Mouse (Mus musculus): Measurements from ENCODE around the gene 2210408I21Rik. TPM values are rescaled to one million over a fixed set of nuclear protein-coding genes. Genes with fewer than 3 reads are reported as not detected.

The 2210408I21Rik gene
- polyA plus RNA-seq, 1 experiment from 2014 or later = 10.9 TPM

DNA sequence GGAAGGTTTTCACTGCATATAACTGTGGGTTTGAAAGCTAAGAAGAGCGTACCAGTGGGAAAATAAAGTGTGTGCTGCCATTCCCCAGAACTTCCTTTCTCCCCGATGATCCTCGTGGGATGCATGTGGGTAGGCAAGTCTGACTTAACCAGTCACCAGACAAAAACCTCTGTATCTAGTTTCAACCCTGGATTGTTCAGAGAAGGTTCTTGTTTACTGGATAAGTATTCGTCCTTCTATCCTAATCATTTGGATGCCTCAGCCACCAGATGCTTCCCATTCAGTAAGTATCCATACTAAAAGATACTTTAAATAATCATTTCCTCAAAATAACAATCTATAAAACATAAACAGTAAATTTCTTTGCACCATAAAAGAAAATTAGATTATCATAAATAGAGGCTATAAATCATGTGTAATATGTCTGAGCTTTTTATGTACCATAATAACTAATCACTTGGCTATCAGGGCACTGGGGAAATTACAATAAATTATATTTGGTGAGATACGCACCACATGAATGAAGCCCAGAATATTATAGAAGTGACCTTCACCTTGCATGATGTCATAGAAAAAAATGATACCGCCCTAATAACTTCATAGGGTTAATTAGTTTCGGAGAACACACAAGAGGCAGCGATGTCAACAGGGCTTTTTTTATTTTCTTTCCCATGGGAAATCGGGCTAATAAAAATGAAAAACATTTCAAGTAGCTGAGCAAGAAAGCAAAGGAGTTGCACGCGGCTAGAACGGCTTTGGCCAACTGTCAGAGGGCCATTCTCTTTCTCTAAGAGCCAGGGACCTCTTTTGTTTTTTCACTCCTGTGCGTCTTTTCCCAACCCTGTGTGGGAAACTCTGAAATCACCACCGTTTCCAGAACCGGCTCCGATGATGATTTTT, 412.4 kb downstream of the 2210408I21Rik start:
- peak; percentile 76 for ATAC-seq (ENCODE audit: low read depth)
- 22% methylated on average over 16 of the region's 16 CpGs for WGBS
- Histone ChIP-seq H3K4me2 (peak overlapping the region; percentile 49), H3K27ac (replicated peaks) (no peak overlapping the region), H3K27me3 (no peaks in the 10 kb centered on the region), H3K4me3 (peak overlapping the region; percentile 17), H3K9me3 (no peaks in the 10 kb centered on the region), H3K4me1 (replicated peaks) (peaks cover 8% of the 10 kb centered on the region), H3K36me3 (no peaks in the 10 kb centered on the region), H3K9ac (0 out of 2 replicates have a peak overlapping the region, but pooled peaks have one; percentile 31)

DNA sequence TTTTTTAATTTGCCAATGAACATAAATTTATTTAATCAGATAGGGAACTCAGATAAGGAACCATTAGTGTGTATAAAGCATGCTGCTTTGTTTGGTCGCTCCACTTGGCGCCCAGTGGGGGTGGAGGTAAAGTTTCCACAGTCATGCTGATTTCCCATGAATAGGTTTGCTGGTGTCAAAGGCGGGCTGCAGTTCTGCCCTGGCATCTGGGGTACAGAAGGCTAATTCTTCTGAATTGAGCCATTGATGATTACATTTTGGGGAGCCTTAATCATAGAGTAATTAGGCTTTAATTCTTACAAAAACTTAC, 413.0 kb downstream of the 2210408I21Rik start:
- Histone ChIP-seq H3K9ac (0 out of 2 replicates have a peak overlapping the region, but pooled peaks have one; percentile 31), H3K9me3 (no peaks in the 10 kb centered on the region), H3K27me3 (no peaks in the 10 kb centered on the region), H3K4me3 (peak overlapping the region; percentile 17), H3K4me1 (replicated peaks) (peaks cover 8% of the 10 kb centered on the region), H3K27ac (replicated peaks) (no peak overlapping the region), H3K36me3 (no peaks in the 10 kb centered on the region), H3K4me2 (peak overlapping the region; percentile 49)
- 4% methylated on average over 3 of the region's 3 CpGs for WGBS
- ATAC-seq (ENCODE audit: low read depth) = peak; percentile 89

DNA sequence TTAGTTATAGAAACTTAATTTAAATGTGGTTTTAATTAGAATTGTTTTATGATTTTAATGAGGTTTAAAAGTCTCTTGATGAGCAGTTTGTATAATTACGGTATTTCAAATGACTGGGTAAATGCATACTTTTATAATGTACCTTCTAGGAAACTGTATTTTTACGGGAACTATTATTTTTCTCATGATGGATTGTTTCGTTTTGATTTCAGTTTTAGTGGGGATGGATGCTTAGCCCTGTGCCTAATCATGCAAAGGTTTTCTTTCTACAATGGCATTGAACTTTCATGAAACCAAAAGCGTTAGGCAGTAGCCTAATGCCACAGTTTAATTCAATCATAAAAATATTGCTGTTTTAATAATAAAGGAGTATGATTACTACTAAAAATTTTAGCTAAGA, 413.4 kb downstream of the 2210408I21Rik start:
- no peak overlapping the region for H3K27ac ChIP-seq (replicated peaks)
- no peak overlapping the region for H3K4me3 ChIP-seq
- no peak for ATAC-seq (ENCODE audit: low read depth)
- H3K9ac ChIP-seq = no peak overlapping the region
- H3K4me1 ChIP-seq (replicated peaks) = peaks cover 8% of the 10 kb centered on the region
- no peaks in the 10 kb centered on the region for H3K27me3 ChIP-seq
- no peak overlapping the region for H3K4me2 ChIP-seq
- WGBS = 56% methylated on average over 4 of the region's 4 CpGs
- H3K9me3 ChIP-seq = no peaks in the 10 kb centered on the region
- H3K36me3 ChIP-seq = no peaks in the 10 kb centered on the region

DNA sequence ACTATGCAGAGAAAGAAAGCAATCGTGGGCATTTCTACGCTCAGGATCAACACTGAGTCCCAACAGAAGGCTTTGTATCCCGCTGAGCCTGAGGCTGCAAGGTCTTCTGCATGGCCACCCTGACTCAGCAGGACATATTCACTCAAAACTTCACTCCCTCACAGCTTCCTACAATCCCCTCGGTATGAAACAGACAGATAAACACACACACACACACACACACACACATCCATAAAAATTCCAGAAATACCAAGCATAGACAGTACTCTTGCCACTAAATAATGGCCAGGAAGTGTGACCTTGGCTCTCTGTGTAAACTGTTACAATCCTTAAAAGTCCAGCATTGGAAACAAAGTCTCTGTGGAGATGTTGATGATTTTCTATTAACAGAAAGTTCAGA, 458.7 kb downstream of the 2210408I21Rik start:
- H3K4me1 ChIP-seq (replicated peaks) = no peaks in the 10 kb centered on the region
- H3K36me3 ChIP-seq = no peaks in the 10 kb centered on the region
- H3K9ac ChIP-seq = no peak overlapping the region
- H3K27me3 ChIP-seq = no peaks in the 10 kb centered on the region
- WGBS = 69% methylated on average over 4 of the region's 4 CpGs
- ATAC-seq (ENCODE audit: low read depth) = no peak
- H3K4me2 ChIP-seq = no peak overlapping the region
- no peak overlapping the region for H3K27ac ChIP-seq (replicated peaks)
- H3K4me3 ChIP-seq = no peak overlapping the region
- 0 out of 2 replicates have a peak, but pooled peaks cover 3% of the 10 kb centered on the region for H3K9me3 ChIP-seq

- 86% methylated on average over 2 of the region's 2 CpGs for WGBS
- ATAC-seq (ENCODE audit: low read depth) = no peak
- H3K36me3 ChIP-seq = no peaks in the 10 kb centered on the region
- no peak overlapping the region for H3K4me2 ChIP-seq
- no peak overlapping the region for H3K27ac ChIP-seq (replicated peaks)
- no peaks in the 10 kb centered on the region for H3K27me3 ChIP-seq
- no peak overlapping the region for H3K4me3 ChIP-seq
- 0 out of 2 replicates have a peak, but pooled peaks cover 3% of the 10 kb centered on the region for H3K9me3 ChIP-seq
- H3K4me1 ChIP-seq (replicated peaks) = no peaks in the 10 kb centered on the region
- H3K9ac ChIP-seq = no peak overlapping the region
Measured at GRCm38 (mm10) chr13:77615346-77615745, 480.0 kb downstream of the 2210408I21Rik start.

Other genes starting within 250 kb of the 2210408I21Rik start
- 25.0 and 27.5 TPM in 2 replicates for gene Slf1, start 67 bp upstream of the 2210408I21Rik start, polyA plus RNA-seq (2015; fragmentation: Nextera tagmentation; extraction: Ambion mirVana)

All from neural tube, embryonic 13.5 days (tissue).